Mouse (Mus musculus) gastrocnemius, adult 8-10 months (tissue): Measurements from ENCODE around the gene Ptprd. TPM values are rescaled to one million over a fixed set of nuclear protein-coding genes. Genes with fewer than 3 reads are reported as not detected.

ENCODE experiments used
- DNase-seq, 2 experiments: peaks; one replicate each; pipeline ENCODE4 v3.0.0; 2022; ENCODE audit warnings: low spot score in 2 of 2
- total RNA-seq, 4 experiments: library from RNA; stranded (reverse); gene quantifications; 2 replicates each; pipeline ENCODE4 v1.2.4; 2022

Gene Ptprd
- total RNA-seq, 4 experiments from 2014 or later: 3.5 to 4.6 (median 4.3) TPM

DNA sequence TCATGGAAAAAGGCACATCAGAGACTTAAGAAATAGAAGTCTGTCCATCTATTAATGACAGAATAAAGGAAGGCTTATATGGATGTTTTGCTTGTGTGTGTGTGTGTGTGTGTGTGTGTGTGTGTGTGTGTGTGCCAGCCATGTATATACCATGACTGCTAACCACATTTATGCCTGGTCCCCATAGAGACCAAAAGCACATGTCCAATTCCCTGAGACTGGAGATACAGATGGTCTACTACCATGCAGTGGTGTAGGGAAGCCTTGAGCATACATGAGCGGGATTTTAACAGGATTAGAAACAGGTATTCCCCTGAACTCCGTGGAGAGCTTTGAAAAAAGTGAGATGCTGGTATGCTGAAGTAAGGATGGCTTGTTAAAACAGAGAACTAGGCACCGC is 1886.1 kb downstream of the Ptprd start:
- no peak for DNase-seq

DNA sequence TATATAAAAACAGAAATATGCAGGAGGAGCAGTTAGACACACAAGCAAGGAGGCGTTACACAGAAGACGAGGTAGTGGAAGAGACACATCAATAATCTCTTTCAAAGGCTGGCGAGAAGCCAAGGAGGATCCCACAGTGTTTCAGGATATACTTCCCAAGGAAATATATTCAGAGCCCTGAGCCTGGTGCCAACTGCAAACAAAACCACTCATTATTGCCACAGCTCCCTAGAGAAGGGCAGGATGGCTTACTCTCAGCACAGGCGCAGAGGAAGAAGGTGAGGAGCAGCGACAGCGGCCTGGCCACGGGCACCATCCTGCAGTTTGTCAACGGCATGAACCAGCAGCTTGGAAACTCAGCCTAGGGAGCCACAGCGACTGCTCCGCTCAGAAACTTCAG is 1886.8 kb downstream of the Ptprd start:
- DNase-seq: no peak

DNA sequence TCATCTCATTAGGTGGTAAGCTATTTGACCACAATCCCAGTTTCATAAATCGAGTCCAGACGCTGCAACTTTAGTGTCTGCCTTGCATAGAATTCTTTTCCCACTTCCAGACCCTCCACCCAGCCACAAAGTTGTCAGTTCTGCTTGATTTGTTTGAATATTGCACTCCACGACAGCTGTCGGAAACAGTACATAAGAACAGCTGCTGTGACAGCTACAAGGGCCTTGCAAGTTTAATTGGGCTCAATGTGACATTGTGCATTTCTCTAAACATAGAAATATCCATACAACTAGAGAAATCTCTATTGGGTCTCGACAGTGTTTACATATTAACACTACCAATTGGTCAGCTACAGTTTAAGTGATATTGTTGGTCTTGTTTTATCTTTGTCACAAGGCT is 1887.3 kb downstream of the Ptprd start:
- DNase-seq: no peak

DNA sequence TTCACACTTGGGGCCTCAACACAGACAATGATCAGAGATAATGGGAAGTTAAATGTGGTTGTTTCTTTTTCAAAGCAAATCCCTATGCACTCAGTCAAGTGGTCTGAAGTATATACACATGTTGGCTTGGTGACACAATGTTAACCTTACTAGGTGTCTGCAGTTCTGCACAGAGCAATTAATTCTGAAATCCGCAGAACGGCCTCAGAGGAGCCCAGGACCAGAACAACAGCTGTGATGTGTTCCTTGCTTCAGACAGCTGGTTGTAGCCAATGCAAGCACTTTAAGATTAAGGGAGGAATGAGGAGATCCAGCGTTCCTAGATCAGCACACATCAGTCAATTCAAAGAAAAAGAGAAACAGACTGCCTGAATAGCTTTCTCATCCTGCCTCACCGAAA is 1891.9 kb downstream of the Ptprd start:
- no peak for DNase-seq

DNA sequence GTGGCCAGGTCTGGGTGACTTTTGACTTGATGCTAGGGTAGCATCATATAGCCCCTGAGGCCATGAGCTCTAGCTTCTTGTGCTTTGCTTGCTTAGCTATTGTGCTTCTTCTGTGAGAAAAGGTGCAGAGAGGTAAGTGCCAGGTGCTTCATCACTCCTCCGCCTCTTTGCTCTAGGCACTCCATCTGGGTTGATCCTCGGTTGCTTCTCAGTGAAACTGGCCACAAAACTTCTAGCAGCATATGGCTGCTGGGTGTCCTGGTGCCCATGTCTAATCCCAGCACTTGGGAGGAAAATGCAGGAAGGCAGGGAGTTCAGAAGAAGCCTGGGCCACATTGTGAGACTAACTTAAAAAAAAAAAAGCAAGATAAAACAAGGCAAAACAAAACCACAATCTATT is 1895.8 kb downstream of the Ptprd start:
- no peak for DNase-seq

DNA sequence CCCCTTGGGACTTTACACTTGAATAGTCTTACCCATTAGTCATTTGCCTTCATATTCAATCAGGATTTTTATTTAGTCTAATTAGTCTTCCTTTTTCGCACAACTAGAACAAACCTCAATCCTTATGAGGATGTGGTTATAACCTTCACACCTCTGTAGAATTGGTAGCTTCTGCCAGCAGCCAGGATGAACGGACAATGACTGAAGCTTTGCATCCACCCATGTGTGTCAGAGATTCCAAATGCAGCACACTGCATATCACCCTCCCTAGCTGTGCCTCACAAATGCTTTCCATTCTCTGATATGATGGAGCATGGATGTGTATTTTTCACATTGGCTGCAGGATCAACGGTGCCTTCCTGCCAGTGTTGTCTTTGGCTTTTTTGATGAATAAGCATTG is 1898.0 kb downstream of the Ptprd start:
- no peak for DNase-seq

DNA sequence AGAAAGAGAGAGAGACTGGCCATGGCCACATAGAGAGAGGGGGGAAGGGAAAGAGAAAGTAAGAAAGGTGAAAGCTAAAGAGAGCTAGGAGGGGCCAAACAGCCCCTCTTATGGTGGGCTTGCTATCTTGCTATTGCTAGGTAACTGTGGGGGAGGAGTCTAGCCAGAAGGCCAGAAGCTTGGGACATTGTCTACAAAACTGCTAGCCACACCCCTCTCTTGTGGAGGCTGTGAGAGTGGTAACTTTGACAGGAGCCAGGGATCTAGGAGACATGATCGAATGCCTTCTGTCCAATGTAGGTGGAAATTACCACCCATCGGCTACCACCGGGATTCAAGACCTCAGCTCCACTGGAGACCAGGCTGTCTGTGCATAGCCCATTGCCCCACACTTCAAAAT is 1899.2 kb downstream of the Ptprd start:
- no peak for DNase-seq

DNA sequence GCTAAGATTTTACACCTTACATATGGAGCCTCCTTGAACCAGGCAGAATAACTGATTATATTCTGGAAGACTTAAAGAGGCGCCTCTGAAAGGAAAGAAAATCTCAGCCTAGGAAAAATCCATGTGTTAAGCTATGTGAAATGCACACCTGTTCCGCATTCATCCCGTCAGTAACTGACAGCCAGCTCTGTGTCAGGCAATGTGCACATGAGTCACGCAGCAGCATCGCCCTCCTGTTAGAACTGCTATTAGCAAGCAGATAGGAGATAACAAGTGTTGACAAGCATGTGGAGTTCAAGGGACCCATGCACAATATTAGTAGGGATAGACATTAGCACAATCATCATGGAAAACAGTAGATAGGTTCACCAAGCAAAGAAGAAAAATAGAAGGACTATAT is 1905.8 kb downstream of the Ptprd start:
- no peak for DNase-seq

DNA sequence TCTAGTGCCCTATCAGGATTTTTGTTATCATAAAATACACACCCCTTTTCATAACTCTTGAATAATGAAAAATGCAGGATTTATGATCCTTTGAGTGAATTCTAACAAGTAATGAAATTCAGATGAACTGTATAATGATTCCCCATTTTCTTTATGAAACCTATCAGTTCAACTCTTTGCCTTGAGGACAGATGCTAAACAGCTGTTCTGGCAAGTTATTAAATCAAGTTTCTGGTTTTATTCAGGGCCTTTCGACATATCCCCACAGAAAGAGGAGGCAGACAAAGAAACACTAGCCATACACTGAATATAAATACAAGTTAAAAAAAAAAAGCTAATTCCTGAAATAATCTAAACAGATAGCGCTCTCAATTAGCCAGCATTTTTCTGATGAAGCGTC is 1914.4 kb downstream of the Ptprd start:
- no peak for DNase-seq

DNA sequence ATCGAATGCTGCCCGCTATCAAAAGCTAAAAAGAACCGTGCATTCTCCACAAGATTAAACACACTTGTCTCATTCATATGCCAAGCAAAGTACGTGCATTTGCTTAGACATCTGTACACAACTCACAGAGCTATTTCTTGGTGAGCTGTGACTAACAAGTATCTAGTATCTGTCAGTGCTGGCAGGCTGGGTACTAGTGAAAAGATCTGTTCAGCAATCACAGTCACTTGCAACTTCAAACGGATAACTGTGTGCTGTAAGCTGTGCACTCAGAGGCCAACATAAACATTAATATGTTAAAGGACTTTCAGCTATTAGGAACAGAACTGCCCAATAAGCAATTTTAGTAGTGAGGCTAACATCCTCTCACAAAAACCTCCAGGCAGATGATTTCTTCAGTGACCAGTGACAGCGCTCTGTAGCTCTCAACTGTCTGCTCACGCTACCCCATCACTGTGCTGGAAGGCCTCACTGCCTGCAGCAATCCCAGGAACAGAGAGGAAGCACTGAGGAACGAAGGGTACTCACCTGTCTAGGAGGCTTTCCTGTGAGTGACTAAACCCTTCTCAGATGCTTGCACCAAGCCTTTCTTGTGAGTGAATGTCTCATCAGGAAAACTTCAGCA is 1918.9 kb downstream of the Ptprd start:
- DNase-seq: no peak

DNA sequence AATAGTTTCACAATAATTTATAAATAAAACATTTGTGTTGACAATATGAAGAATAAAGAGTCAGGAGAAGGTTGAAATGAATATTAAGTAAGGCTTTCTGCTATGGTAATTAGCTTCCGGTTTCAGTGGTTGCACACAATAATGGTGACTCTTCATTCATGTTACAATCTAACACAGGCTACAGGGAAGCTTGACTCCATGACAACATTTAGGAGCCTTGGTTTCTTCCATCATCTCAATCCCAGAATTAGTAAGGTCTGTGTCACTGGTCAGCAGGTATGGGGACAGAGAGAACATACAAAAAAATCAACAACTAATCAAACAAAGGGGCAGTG is 1921.3 kb downstream of the Ptprd start:
- DNase-seq: no peak

DNA sequence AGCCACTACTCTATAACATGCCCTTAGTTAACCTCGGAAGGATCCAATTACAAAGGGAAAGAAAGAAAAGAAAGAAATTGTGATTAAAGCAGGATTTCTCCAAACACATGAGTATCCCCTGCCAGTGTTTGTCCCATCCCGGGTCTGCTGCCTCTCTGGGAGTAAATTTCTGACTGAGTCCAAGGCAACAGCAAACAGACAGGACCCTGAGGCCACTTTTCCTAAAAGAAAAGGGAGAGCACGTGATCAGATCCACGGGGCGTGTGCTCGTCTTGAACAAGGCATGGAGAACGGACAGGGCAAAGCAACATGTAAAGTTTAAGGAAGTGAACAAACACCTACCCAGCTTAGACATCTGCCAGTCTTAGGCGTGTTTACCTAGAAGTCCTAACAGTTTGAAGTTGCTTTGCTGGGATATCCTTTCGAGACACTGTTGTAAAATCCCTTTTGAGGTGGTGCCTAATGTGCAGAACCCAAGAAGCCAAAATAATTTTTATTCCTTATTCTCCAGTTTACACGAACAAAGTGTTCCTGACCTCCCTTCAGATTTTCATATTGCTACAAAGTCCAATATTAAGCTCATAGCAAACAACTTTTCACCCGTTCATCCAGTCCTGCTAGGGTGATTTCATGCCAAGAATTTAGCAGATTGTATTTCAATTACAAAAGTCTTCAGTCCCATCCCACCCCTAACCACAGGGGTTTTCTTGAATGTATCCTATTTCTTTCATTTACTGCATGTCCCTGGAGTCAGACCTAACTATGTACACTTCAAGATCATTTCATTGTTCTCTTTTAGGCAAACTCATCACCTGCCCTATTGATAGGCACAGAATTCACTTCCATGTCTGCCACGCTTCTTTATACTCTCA is 1921.9 kb downstream of the Ptprd start:
- no peak for DNase-seq

DNA sequence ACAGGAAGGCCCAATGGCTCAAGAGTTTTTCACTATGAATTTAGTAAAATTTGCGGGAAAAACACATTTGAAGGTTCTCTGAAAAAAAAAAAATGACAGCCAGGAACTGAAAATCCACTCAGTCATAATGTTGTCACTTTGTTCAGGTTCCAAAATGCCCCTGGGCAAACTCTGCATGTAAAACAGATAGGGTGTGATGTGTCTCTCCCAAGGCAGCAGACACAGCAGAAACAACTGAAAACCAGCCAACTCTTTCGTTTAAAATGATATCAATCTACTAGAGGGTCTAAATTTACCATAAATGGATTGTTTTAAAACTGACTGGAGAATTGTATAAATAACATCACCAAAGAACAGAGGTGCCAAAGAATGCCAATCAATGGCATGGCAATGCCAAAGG is 1925.7 kb downstream of the Ptprd start:
- no peak for DNase-seq

DNA sequence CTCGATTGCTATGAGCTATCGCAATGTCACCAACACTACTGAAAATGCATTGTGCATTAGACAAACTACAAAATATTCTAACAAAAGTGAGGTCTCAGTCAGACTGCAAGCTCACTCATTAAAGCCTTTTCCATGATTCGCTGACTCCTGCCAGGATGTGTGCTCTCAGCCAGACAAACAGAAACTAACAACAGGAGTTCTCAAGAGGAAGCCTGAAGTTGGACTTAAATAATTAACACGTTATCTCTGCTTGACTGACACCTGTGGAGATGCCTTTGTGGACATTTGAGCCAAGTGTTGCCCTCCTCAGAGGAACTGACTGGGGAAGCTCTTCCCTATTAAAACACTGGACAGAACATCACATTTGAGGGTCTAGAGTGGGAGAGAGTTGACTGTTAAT is 1928.9 kb downstream of the Ptprd start:
- DNase-seq: no peak

DNA sequence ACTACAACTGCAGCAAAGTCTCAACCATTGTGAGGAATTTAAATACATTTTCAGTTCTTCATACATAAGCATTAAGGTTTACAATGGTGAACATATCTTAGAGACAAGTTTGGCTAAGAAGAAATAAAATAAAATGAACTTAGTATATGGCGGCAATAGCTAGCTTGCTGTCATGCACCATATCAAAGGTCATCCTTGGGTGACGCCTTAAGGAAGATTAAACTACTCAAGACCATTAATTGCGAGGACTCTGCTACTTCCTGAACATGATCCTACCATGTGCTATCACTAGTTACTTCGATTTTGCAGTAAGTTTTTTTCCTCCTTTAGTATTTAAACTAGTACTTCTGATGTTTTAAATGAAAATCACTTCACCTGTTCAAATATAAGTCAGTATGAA is 1949.0 kb downstream of the Ptprd start:
- no peak for DNase-seq

DNA sequence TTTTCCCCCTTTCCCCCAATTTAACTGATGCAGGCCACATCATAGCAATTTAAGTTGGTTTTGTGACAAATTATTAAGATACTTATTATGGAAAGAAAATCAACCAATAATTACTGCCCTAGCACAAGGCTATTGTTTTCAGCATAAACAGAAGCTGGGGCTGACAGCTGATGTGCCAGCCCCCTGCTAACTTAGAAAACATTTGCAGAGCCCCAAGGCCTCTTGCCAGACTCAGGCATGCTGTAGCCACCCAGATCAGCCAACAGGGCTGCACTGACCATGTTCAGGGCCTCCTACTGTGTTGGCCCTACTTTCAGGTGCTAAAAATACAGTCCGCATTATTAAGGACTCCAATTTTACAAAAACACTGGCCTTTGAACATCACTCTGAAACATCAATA is 1951.1 kb downstream of the Ptprd start:
- DNase-seq: no peak

DNA sequence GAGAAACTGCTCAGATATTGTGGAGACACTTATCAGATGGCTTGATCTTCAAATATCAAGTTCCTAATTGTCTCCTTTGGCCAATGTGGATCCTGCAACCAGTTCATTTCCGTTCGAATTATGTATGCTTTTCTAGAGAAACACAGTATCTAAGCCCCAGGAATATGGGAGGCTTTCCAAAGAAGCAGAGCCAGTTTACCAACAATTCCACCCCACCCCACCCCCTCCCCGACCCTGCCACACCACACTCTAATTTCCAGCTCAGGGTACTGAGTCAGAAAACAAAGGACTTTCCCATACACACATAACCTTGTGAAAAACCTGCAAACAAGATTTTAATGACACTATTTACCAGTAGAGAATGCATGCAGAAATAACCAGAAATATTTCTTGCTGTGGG is 1951.5 kb downstream of the Ptprd start:
- DNase-seq: no peak

DNA sequence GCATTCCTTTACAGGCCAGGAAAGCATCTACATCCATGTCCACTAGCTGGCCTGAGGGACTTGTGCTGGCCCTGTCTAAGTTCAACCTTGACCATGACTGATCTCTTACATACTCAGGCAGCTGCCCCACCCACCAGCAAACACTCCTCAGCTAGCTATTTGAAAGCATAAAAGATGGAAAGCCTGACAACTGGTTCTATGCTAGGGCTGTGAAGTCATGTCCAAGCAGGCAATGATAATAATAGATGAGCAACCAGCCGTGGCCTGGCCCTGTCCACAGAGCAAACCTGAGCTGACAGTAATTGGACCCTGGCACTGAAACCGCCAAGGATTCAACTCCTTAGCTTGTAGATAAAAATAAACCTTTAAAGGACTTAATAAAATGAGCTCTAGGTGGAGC is 1952.1 kb downstream of the Ptprd start:
- peak; percentile 49 to 74 for DNase-seq

DNA sequence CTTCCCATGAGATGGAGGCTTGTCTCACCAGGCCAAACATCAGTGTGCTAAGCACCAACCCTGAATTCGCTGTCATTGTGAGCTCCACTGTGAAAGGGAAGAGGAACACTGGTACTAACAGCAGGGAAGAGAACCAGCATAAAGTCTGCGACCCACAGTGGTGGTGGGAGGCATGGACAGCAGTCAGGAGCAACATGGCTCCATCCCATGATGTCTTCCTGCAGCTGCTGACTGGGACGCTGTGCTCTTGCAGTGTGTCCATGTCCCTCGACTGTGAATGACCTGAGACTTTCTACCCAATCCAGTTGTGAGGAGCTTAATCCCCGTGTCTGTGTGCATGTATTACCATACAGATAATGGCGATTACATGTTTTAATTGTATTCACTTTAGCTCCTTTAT is 1967.4 kb downstream of the Ptprd start:
- no peak for DNase-seq

DNA sequence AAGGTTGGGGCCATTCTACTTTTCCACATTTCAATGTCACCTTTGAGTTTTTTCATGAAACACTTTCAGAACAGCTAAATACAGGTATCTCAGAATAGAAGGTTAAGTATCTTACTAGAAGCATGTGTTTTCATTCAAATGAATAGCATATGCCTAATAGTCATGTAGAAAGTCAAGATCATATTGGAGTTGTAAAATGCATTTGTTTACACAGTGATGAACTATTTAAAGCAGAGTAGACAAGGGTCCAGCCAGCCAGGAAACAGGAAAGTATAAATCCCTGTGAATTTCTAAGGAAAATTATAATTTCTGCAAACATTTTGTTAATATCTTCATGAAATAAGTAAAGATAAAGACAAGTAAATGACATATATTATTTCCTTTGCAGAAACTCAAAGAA is 1970.2 kb downstream of the Ptprd start:
- DNase-seq: no peak

DNA sequence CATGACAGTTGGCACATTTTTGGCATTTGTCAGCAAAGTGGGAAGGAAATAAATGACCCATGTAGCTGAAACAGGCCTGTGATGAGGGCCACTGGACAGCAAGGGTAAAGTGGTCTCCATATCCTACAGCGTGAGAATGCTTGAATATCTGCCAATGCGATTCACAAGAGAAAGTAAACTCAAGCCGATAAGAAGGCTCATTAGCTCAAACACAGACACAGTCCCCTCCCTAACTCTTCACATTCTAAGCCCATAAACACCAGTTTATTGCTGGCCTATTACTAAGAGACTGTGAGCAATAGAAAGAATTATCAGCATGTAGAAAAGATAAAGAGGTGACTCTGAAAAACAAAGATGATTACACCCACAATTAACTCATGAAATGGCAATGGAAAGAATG is 1970.6 kb downstream of the Ptprd start:
- no peak for DNase-seq

DNA sequence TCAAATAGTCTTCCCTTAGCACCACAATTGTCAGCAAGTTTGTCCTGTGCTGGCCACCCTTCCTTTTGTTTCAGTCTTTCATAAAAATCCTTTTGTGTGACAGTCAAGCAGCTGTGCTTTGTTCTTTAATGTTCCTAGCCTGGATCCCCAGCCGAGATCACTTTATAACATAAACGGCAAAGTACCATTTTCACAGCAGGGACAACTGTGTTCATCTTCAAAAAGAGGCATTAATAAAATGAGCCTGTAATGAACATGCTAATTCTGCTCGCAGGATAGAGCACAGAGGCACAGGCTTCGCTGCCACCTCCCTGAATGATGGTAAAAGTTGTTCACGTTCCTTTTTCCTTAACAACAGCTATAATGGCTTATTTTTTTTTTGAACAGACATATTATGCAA is 1972.7 kb downstream of the Ptprd start:
- DNase-seq: no peak

DNA sequence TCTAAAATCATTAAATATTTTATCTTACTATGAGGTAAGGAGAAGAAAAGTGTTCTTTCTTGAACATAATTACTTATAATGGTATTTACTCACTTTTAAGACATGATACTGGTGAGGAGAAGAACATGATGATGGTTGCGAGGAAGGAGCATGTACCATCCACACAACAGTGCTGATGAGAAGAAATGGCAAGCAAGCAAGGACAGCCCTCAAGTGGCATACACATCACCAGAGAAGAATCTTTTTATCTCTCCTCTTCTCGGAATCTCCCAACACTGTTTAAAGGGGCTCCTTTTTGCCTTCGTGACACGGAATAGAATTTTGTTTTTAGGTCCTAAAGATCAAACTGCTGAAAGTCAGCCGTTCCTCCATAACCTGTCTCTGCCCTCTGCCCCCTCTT is 1973.2 kb downstream of the Ptprd start:
- DNase-seq: no peak
